Mouse (Mus musculus) gastrocnemius, adult 18-20 months (tissue): ENCODE measurements around the gene Pard6a. TPM values are rescaled to one million over a fixed set of nuclear protein-coding genes. Genes with fewer than 3 reads are reported as not detected.

ENCODE experiments used
- DNase-seq: peaks from one replicate; pipeline ENCODE4 v3.0.0; 2021; ENCODE audit warnings: low spot score
- total RNA-seq, 2 experiments: library from RNA; stranded (reverse); gene quantifications; 2 replicates each; pipeline ENCODE4 v1.2.3; 2021

Gene Pard6a
- total RNA-seq, 2 experiments from 2014 or later, result 5.5 to 6.2 TPM

DNA sequence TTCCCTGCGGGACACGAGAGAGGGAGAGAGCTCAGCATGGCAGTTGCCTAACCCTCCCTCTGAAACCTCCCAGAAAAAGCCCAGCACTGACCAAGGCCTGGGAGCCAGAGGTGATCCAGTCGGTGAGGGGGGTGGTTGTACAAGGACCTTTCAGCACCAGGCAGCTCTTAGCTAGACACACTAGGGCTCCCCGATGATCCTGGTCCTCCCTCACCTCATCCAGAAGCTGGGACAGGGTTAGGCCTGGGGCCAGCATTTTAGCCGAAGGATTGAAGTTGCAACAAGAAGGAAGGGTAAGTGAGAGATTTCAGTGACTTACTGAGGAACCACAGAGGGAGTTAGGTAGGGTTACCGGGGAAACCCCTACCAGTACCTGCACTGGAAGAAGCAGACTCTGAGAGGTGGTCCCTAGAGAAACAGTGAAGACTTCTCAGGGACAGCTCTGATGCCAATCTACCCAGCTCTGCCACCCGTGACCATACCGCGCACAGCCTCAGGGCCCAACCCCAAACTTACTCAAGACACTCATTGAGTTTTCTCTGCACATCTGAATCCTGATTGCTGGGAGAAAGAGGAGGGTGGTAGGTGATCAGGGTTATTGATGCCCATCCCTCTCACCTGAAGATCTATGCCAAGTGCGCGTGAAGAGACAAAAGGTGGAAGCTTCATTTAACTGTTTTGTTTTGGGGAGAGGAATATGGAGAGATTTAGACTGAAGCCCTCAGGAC is 1.3 kb upstream of the Pard6a start:
- DNase-seq, result no peak

- no peak for DNase-seq
These were observed 382 bp upstream of the Pard6a start for GRCm38 (mm10) chr8:105700566-105700965.

- no peak for DNase-seq
These were observed 1.1 kb downstream of the Pard6a start for GRCm38 (mm10) chr8:105702001-105702401.

- DNase-seq, result no peak
These were observed 1.9 kb downstream of the Pard6a start for GRCm38 (mm10) chr8:105702731-105703415.

DNA sequence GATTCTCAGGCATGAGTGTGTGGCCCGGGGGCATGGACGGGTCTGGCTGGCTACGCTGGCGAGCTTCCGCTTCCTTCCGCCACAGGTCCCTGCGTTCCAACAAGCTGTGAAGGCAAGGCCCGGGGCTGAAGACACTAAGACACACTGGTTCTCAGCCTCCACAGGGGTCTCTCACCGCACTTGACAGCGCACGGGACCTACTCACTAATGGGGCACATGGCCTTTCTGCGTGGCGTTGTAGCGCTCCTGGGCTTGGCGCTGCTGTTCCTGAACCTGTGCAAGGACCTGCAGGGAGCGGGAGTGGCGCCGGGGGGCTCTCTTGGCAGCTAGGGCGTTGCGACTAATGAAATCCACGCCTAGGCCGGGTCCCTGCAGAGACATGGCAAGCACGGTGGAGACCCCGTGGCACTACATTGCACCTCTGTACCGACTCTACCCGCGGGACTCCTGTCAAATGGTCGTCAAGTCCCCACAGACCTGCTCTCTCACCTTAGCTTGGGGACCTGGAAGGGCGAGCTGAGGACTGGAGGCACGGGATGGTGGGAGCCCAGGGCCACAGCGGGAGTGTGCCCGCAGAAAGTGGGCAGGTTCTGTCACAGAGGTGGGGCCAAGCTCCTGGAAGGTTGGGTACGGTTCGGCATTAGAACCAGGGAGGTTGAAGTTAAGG is 3.3 kb downstream of the Pard6a start:
- DNase-seq, result no peak

GRCm38 (mm10) chr8:105704955-105705354 is 4.0 kb downstream of the Pard6a start:
- no peak for DNase-seq

- DNase-seq, result no peak
These were observed 5.5 kb downstream of the Pard6a start for GRCm38 (mm10) chr8:105706426-105706825.

- DNase-seq, result peak; percentile 92
These were observed 6.8 kb downstream of the Pard6a start, which contains the start of the genes 4933405L10Rik and Enkd1 for GRCm38 (mm10) chr8:105707498-105708403. TSS of gene 4933405L10Rik (plus strand) at chr8:105707655. TSS of gene Enkd1 (minus strand) at chr8:105708210.

GRCm38 (mm10) chr8:105708675-105709074 is 7.7 kb downstream of the Pard6a start:
- DNase-seq, result no peak

DNA sequence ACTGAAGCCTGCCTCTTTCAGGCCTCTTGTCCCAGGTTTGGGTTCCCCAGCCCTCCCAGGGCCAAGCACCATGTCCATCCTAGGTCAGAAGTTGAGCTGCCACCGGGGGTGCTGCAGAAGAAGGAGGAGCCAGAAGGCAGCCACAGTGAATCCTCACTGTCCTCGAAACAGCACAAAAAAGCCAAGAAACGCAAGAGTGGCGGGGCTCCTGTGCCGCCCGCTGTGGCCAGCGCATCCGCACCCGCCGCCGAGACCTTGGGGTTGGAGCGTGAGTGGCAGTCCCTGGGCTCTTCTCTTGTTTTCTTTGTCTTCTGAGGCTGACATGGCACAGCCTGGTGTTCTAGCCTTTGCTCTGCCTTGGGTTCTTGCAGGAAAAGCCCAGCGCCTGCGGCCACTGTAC is 8.4 kb downstream of the Pard6a start:
- DNase-seq, result no peak

DNA sequence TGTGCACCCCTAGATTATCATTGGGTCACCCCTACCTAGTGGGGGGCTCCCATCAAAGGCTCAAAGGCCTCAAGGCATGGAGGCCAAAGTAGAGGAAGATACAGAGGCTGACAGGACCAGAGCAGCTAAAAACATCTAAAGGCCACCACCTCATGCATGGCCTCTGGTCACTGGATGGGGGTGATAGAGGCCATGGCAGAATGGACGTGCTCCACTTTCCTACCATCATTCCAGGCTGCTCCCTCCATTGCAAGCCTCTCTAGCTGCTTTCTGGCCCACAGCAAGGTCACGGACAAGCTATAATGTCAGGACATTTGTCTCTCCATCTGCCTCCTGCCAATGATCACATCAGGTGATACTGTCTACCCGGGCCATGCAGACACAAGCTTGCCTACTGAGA is 11.3 kb downstream of the Pard6a start:
- no peak for DNase-seq

DNA sequence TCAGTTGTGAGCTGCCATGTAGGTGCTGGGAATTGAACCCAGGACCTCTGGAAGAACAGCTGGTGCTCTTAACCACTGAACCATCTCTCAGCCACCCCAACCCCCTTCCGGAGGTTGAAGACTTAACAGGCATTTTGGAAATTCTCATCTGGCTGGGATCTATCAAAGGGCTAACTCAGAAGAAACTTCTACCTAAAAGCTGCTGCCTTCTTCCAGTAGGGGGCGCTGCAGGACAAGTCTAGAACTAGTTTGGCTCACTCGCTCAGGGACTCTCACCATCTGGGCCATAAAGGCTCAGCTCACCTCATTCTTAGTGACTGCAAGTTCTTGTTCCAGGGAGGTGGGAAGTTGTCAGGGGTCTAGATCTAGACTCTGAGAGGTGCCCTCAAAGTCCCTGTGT is 13.2 kb downstream of the Pard6a start:
- peak; percentile 92 for DNase-seq

- no peak for DNase-seq
These were observed 14.1 kb downstream of the Pard6a start for GRCm38 (mm10) chr8:105715042-105715441.

GRCm38 (mm10) chr8:105716302-105716945 is 15.5 kb downstream of the Pard6a start:
- no peak for DNase-seq

DNA sequence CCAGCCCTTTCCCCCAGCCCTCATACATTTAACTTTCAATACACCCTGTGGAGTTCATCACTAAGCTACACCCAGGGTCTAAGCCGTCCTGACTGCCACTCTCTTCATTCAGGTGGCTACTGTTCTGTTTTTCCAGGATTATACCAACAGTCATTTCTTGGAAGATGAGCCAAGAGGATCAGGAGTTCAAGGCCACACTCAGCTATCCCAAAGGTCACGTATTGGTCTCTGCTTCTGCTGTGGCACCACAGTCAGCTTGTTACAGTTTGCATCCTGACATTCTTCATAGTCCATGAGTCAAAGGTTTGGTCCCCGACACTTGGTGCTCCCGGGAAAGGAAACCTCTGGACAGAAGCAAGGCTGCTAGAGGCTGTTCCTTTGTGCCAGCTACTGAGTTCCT is 18.7 kb downstream of the Pard6a start:
- no peak for DNase-seq

- no peak for DNase-seq
These were observed 21.9 kb downstream of the Pard6a start for GRCm38 (mm10) chr8:105722861-105723260.

DNA sequence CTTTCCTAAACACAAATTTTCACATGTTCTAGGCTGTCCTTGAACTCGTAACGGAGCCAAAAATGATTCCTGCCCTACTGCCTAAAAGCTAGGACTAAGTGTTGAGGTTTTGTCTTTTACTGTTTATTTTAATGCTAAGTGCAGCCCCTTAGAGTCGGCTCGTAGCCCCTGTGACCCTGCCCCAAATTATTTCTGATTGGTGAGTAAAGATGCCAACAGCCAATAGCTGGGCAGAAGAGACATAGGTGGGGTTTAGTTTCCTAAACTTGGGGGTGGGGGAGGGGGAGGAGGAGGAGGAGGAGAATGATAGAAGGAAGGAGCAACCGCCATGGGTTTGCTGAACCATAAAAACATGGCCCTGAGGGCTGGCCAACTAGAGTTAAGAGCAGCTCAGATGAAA is 24.8 kb downstream of the Pard6a start:
- no peak for DNase-seq

DNA sequence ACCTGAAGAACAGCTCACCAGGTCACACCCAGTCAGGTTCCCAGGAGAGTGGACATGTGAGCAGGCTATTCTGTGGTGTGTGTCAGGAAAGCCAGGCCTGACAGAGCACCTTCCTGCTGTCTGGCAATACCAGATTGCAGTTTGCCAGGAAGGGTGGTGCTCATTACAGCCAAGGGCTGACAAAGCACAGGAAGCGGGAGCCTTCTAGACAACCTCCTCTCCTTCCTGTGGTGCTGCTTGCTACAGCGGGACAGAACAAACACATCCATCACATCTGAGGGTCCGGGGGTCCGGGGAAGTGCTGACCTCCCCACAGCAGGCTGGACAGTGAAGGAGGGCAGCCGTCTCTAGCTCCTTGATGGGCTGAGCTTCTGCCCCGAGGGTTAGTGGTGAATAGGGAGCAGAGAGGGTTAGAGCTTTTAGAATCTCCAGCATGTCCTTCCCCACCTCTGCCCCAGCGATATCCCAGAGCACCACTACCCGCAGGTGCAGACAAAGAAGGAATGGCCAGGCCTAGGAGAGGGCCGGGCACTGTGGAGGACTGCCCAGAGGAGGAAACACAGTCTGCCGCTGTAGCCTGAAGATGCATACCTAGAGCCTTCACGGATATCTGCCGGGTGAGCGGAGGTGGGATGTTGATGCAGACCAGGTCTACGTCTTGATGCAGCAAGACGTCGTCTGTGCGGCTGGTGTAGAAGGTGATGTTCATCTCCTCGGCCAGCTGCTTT is 26.6 kb downstream of the Pard6a start:
- DNase-seq, result peak; percentile 33

DNA sequence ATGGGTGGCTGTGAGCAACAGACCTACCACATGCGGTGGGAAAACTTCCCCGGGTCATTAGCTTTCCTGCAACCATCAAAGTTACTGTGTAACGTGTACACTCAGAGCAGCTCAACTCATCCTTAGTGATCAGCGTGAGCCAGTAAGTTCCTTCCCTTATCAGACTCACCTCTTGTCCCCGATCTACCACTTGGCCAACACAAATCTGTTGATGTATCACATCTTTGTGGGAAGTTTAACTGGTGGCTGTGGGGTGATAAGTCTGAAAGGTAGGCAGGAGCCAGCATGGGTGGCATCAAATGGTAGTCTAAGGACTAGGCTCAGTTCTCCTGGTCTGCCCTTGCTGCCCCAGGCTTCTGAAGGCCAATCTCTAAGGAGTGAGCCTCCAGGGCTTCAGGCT is 31.2 kb downstream of the Pard6a start:
- DNase-seq, result no peak

GRCm38 (mm10) chr8:105739216-105739615 is 38.3 kb downstream of the Pard6a start:
- DNase-seq, result peak; percentile 67
